Mouse (Mus musculus) cerebellum, adult (tissue): ENCODE data around the gene Got1.
A peak's percentile ranks its signal among the peaks of the same experiment; 100 is the strongest.
"Not testable (repeated sequence)": the region's sequence is repeated elsewhere in the genome, so short reads cannot be mapped to it uniquely, and the experiment has no call there.

ENCODE experiments used
- ATAC-seq: cut with Nextera tagmentation; 2 replicates; pipeline ENCODE4 v1.9.2; 2017; ENCODE audit warnings: mild to moderate bottlenecking, moderate library complexity, mixed read lengths; ENCODE audit not compliant: insufficient number of reproducible peaks, low FRiP score, low TSS enrichment

Gene Got1

GRCm38 (mm10) chr19:43493878-43494277 is 30.5 kb downstream of the Got1 start:
- ATAC-seq, result no peak

DNA sequence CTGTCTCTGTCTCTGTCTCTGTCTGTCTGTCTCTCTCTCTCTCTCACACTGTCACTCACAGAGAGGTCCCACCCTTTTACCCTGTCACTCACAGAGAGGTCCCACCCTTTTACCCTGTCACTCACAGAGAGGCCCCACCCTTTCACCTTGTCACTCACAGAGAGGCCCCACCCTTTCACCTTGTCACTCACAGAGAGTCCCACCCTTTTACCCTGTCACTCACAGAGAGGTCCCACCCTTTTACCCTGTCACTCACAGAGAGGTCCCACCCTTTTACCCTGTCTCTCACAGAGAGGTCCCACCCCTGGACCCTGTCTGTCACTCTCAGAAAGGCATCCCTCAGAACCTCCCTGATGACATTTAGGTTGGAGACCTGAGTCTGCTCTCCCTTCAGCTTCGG is 31.1 kb downstream of the Got1 start:
- not testable (repeated sequence) for ATAC-seq

DNA sequence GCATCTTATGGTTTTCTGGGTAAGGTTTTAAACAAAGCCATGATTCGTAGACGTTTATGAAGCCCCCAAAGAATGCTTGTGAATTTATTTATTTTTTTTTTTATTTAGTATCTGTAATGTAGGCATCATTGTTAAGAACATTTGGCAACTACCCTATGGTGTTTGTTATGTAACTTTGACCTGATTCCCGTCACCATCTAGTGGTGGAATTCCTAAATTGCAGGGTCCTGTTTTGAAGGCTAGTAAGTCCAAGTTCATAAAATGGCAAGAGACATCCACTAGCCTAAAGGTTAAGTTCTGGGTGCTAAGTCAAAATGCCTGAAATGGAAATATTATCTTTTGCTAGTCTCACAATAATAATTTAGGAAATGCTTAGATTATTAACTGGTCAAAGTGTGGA is 37.0 kb downstream of the Got1 start:
- ATAC-seq, result no peak

DNA sequence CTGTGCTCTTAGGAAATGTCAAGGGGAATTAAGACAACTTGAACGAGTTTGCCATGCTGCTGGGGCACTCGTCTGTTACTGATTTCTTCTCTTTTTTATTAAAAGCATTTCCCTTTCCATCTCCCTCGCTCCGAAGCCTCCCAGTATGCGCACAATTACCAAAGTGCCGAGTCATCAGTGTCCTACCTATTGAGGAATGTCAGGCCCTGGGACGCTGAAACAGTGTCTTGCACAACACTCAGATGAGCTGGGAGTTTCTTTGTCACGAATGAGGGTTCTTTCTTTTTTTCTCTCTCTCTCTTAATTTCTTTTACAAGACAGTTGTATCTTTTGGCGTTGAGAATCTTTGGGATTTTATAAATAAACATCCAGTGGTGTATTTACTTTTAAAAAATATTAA is 43.9 kb downstream of the Got1 start:
- ATAC-seq, result no peak

DNA sequence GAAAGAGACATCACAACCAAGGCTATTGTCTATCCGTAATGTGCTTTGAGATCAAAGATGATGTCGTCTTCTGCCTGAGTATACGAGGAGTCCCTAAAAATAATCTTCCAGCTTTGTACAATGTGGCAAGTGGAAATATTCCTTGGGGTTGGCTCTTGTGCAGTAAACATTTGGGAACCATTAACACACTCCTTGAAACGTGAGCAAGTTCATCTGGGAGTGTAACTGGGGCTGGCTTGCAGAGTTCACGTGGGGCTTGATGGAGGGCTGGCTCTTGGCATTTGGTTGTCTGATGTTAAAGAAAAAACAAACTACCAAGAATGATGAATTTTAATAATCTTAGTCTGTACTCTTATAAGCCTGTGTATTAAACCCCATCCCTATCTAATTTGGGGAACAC is 45.0 kb downstream of the Got1 start:
- ATAC-seq, result no peak

- ATAC-seq, result peak; percentile 78
Measured at GRCm38 (mm10) chr19:43478891-43479290, 45.5 kb downstream of the Got1 start.

DNA sequence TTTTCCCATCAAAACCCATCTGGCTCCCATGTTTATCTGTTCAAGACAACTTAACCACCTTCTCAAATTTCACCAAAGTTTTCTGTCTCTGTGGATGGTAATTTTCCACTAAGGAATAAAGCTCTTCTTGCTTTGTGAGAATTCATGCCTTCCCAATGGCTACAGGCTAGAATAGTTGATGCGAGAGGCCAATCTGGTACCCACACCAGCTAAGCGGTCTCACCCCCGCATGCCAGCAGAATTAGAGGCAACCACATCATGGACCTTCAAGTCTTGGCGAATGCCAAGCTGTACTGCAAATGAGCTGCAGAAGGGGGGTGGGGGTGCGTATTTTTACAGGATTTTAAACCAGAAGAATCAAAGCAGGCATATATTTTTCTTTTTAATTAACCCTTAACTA is 47.0 kb downstream of the Got1 start:
- ATAC-seq, result no peak

DNA sequence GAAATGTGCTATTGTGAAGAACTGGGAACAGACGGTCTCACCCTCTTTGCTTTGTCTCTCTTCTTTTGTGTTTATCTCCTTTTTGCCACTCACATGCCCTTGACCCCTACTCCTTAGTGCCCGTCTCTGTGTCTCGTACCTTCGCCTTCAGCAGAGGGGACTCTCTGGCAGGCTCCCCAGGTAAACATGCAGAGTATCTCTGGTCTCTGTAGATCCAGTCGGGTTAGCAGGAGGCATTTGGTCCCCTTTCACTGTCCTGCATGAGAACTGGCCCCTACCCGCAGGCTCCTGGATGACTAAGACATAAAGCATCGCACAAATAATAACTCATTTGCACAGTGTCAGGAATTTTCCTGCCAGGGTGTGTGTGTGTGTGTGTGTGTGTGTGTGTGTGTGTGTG is 48.3 kb downstream of the Got1 start:
- no peak for ATAC-seq

- ATAC-seq, result peak; percentile 38
Measured at GRCm38 (mm10) chr19:43475642-43476041, 48.8 kb downstream of the Got1 start.

GRCm38 (mm10) chr19:43472781-43473180 is 51.6 kb downstream of the Got1 start:
- peak; percentile 73; the same call in 1 of the 2 replicates for ATAC-seq

DNA sequence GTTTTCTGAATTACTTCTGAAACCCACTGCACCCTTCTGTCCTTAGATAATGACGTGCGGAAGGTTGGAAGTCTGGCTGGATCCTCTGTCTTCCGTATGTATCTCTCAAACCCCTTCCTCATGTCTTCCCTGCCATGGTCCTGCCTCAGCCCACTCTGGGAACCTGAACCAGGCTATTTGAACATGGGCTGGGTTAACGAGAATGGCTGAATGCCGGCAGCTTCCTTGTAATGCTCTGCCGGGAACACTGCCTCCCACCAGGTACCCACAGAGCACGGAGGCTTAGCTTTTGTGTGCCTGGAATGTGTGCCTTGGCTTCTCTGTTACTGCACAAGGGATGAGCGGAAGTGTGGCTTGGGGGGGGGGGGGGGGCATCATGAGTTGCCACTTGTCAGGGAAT is 52.1 kb downstream of the Got1 start:
- ATAC-seq, result no peak

- no peak for ATAC-seq
Measured at GRCm38 (mm10) chr19:43469333-43469732, 55.1 kb downstream of the Got1 start.

DNA sequence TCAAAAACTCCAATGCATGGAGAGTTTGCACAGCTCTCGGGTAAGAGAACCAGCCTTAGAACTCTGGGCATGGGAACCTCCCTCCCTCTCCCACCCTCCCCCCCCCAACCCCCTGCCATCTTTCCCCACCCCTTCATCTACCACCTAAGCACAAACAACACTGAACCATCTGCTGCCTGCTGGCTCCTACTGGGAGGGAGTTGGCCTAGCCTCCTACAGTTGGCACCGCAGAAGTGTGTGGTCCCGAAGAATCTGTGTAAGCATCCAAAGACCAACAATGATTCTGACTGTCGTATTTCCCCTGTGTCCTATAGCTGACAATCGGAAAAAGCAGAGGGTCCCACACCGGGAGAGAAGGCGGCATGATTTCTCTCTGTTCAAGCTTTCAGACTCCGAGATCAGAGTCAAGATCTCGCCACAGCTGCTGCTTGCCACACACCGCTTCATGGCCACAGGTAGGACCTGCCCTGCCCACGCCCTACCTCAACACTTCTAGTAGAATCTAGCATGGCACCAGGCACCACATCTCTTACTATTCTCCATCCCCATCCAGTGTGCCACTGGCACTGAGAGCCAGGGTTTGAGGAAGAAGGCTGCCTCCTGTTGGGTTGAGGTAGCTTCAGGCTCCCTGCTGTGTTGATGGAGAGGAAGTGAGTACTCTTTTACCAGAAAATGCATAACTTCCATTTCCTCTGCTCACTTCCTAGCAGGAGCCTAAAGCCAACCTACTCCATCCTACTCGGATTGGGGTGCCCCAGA is 56.3 kb downstream of the Got1 start:
- ATAC-seq, result 0 out of 2 replicates have a peak, but pooled peaks have one; percentile 46

- ATAC-seq, result peak; percentile 79
Measured at GRCm38 (mm10) chr19:43465601-43466255, 58.7 kb downstream of the Got1 start.

DNA sequence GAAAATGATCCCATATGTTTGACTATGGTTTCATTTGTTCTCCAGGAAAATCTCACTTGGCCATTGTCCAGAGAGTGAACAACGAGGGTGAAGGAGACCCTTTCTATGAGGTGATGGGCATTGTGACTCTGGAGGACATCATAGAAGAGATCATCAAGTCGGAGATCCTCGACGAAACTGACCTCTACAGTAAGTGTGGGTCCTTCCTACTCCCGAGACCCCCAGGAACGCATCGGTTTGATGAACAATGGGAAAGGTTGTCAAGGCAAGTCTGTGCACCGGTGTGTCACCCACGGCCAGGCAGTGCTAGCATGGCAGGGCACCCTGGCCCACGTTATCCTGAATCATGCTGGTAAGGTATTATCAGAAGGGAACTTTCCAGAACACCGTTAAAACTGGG is 59.3 kb downstream of the Got1 start:
- no peak for ATAC-seq

- ATAC-seq, result no peak
Measured at GRCm38 (mm10) chr19:43464294-43464687, 60.1 kb downstream of the Got1 start.

DNA sequence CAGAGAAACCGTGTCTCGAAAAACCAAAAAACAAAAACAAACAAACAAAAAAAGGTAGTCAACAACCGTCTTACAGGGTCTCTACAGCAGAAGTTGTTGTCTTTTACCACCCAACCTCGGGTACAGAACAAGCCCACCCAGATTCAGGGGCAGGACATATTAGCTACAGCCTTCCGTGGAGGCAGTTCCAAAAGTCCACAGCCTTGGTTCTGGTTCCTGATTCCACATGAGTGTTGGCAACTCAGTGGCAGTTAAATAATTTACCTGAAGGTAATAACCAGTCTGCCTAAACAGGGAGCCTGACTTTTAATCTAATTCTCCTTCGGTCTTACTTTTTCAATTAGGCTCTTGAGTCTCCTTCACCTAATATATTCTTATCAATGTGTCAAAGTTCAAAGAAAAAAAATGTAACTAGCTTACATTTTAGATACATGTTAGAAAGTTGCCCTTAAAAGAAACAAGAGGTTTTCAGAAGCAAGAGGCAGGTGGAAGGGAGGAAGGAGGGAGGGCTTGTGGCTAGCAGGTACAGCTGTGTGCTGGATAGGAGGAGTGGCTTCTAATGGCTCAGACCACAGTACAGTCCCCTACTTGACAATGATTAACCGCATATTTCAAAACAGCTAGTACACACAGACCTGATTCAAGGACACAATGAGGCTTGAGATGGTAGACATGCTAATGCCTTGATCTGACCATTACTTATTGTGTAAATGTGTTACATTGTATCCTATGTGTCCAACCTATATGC is 60.7 kb downstream of the Got1 start:
- ATAC-seq, result no peak

DNA sequence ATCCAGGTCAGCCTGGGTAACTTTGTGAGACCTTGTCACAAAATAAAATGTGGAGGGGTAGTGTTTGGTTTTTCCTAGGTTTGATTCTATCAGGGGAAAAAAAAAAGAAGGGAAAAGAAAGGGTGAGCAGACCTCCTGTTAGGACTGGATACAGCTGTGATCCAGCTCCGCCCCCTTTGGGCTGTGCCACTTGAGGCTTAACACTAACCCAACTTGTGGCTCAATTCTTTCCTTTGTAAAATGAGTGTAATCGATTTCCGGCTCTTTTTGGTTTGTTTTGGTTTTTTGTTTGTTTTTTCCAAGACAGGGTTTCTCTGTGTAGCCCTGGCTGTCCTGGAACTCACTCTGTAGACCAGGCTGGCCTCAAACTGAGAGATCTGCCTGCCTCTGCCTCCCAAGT is 62.3 kb downstream of the Got1 start:
- ATAC-seq, result no peak

DNA sequence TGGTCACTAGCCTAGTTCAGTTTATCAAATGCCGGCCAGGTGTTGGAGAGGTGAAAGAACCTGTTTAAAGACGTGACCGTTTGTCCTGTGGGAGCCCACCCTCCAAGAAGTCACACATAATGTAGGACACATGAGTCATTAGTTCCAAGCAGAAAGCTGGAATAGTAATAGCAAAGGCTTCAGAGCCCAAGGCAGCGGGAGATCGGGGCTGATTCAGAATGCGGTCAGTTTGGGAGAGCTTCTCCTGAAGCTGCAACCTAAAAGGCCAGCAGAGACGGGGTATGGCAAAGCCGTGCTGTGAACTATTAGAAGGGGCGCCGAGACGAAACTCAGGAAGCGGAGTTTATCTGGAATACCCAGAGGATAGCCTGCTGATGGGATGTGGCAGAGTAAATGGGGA is 63.9 kb downstream of the Got1 start:
- no peak for ATAC-seq

DNA sequence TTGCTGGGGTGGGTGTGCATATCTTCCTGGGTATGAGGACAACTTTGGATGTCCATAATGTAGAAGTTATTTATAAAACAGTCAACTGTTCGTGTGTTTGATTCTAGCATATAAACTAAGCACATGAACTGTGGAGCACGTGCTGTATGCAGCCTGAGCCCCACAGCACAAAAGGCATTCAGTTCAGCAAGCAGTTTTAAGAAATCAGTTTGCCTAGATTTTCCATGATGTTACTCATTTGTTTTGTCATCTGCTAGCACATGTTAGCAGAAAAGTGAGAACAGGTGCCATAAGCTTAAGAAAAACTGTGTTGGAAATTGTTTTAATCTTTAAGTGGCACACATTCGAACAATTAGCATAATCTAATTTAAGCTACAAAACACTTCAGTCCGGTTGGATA is 64.5 kb downstream of the Got1 start:
- no peak for ATAC-seq

DNA sequence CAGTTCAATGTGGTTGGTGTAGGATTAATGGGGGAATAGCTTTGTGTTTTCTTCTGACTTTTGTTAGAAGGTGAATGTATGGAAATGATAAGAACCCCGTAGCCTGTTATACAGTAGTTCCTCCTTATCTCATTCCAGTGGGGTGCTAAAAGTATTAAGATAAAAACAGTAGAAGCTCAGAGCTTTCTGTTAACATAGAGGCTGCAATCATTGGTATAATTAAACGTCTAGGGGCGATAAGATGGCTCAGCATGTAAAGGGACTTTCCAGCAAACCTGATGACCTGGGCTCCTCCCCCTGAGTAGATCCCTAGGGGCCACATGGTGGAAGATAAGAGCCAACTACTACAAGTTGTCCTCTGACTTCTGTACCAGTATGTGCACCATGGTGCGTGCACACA is 71.4 kb downstream of the Got1 start:
- no peak for ATAC-seq
